Mouse (Mus musculus): Measurements from ENCODE around the gene Haspin.

GRCm38 (mm10) chr11:73132999-73133398 lies 5.1 kb downstream of the Haspin start:
- no peak for TF ChIP-seq POLR2A (IDR thresholded peaks at IDR 0.05; ENCODE audit: borderline replicate concordance, control insufficient read depth, low read depth, low read length)
- TF ChIP-seq CTCF (IDR thresholded peaks at IDR 0.05; ENCODE audit: control insufficient read depth, insufficient read depth, low read length) = no peak

Data from bone marrow, adult 2 months (tissue).